Mouse (Mus musculus): ENCODE data around the gene Ak2.

The Ak2 gene

GRCm38 (mm10) chr4:129047721-129048421 lies 56.1 kb downstream of the Ak2 start:
- DNase-seq (ENCODE audit: low read depth, low spot score), result peak; percentile 68

GRCm38 (mm10) chr4:129048501-129049305 lies 56.9 kb downstream of the Ak2 start:
- DNase-seq (ENCODE audit: low read depth, low spot score), result peak; percentile 90

- DNase-seq (ENCODE audit: low read depth, low spot score), result no peak
Measured at GRCm38 (mm10) chr4:129049306-129050011, 57.7 kb downstream of the Ak2 start.

- no peak for DNase-seq (ENCODE audit: low read depth, low spot score)
Measured at GRCm38 (mm10) chr4:129050365-129050764, 58.6 kb downstream of the Ak2 start.

GRCm38 (mm10) chr4:129050901-129051417 lies 59.2 kb downstream of the Ak2 start:
- DNase-seq (ENCODE audit: low read depth, low spot score), result peak; percentile 63

- DNase-seq (ENCODE audit: low read depth, low spot score), result peak; percentile 84
Measured at GRCm38 (mm10) chr4:129051461-129052183, 59.9 kb downstream of the Ak2 start.

GRCm38 (mm10) chr4:129054757-129055156 lies 63.0 kb downstream of the Ak2 start:
- no peak for DNase-seq (ENCODE audit: low read depth, low spot score)

- no peak for DNase-seq (ENCODE audit: low read depth, low spot score)
Measured at GRCm38 (mm10) chr4:129055562-129055961, 63.8 kb downstream of the Ak2 start.

- DNase-seq (ENCODE audit: low read depth, low spot score), result peak; percentile 98
Measured at GRCm38 (mm10) chr4:129057533-129058206, 65.9 kb downstream of the Ak2 start.

GRCm38 (mm10) chr4:129058207-129059092 lies 66.7 kb downstream of the Ak2 start, which contains the start of gene Rnf19b:
Rnf19b (plus strand) TSS chr4:129058271.
- DNase-seq (ENCODE audit: low read depth, low spot score), result peak; percentile 68

- peak; percentile 53 for DNase-seq (ENCODE audit: low read depth, low spot score)
Measured at GRCm38 (mm10) chr4:129059125-129059551, 67.4 kb downstream of the Ak2 start.

- no peak for DNase-seq (ENCODE audit: low read depth, low spot score)
Measured at GRCm38 (mm10) chr4:129059922-129060321, 68.2 kb downstream of the Ak2 start.
